Mouse (Mus musculus) limb, embryonic 12.5 days (tissue): ENCODE measurements at regions not wholly inside any gene's neighbourhood (a gene's known extent, or its start where the extent isn't known, plus 50 kb on each side); places are given as distances from the start of the nearest gene placed in this dataset.

Experiments used
- ATAC-seq: fragments of 200-750 bp; cut with Nextera tagmentation; 2 replicates; pipeline ENCODE4 v1.8.0; 2017; ENCODE audit warnings: low read depth, moderate TSS enrichment; ENCODE audit not compliant: insufficient number of reproducible peaks, insufficient read depth, low FRiP score, low TSS enrichment
- H3K27ac ChIP-seq: fragments of 300-500 bp; sonication (generic); 2 replicates; pipeline ENCODE4 v1.5.1; 2016; ENCODE audit warnings: mild to moderate bottlenecking, moderate library complexity
- H3K27me3 ChIP-seq: fragments of 300-500 bp; sonication (generic); 2 replicates; pipeline ENCODE4 v1.6.1; 2016; ENCODE audit warnings: mild to moderate bottlenecking, moderate library complexity
- H3K36me3 ChIP-seq: fragments of 300-500 bp; sonication (generic); 2 replicates; pipeline ENCODE4 v1.6.1; 2016; ENCODE audit warnings: mild to moderate bottlenecking, moderate library complexity
- H3K4me1 ChIP-seq: fragments of 300-500 bp; sonication (generic); replicated peaks from 2 replicates; pipeline ENCODE4 v1.6.1; 2016
- H3K4me2 ChIP-seq: fragments of 300-500 bp; sonication (generic); 2 replicates; pipeline ENCODE4 v1.6.1; 2016; ENCODE audit warnings: mild to moderate bottlenecking, moderate library complexity
- H3K4me3 ChIP-seq: fragments of 300-500 bp; sonication (generic); replicated peaks from 2 replicates; pipeline ENCODE4 v1.5.1; 2016; ENCODE audit warnings: mild to moderate bottlenecking
- H3K9ac ChIP-seq: fragments of 300-500 bp; sonication (generic); replicated peaks from 2 replicates; pipeline ENCODE4 v1.6.1; 2016; ENCODE audit warnings: mild to moderate bottlenecking, moderate library complexity
- H3K9me3 ChIP-seq: fragments of 300-500 bp; sonication (generic); 2 replicates; pipeline ENCODE4 v1.6.1; 2016; ENCODE audit warnings: mild to moderate bottlenecking, moderate library complexity
- WGBS: fragments of 180-500 bp; shearing (Covaris S2); methylation state at CpG from one replicate; pipeline ENCODE4 v1.1.7; 2016; 5-methylcytosine and 5-hydroxymethylcytosine counted together

- Histone ChIP-seq H3K4me3 (no peak overlapping the region), H3K4me1 (no peaks in the 10 kb centered on the region), H3K27me3 (no peaks in the 10 kb centered on the region), H3K36me3 (no peaks in the 10 kb centered on the region), H3K27ac (no peak overlapping the region), H3K9ac (no peak overlapping the region), H3K4me2 (no peak overlapping the region), H3K9me3 (no peaks in the 10 kb centered on the region)
- WGBS, result 66% methylated on average over 7 of the region's 7 CpGs
- ATAC-seq, result no peak
Observed at GRCm38 (mm10) chr13:39950203-39950602, 411.0 kb downstream of the Ofcc1 start.

GRCm38 (mm10) chr13:39935216-39935615 is 426.0 kb downstream of the Ofcc1 start:
- no peaks in the 10 kb centered on the region for H3K36me3 ChIP-seq
- H3K27me3 ChIP-seq, result no peaks in the 10 kb centered on the region
- no peak overlapping the region for H3K27ac ChIP-seq
- no peak overlapping the region for H3K4me2 ChIP-seq
- H3K4me3 ChIP-seq, result no peak overlapping the region
- WGBS, result 71% methylated on average over 2 of the region's 2 CpGs
- H3K4me1 ChIP-seq, result no peaks in the 10 kb centered on the region
- no peaks in the 10 kb centered on the region for H3K9me3 ChIP-seq
- H3K9ac ChIP-seq, result no peak overlapping the region
- no peak for ATAC-seq

- H3K27me3 ChIP-seq, result no peaks in the 10 kb centered on the region
- no peak overlapping the region for H3K27ac ChIP-seq
- no peaks in the 10 kb centered on the region for H3K9me3 ChIP-seq
- H3K36me3 ChIP-seq, result no peaks in the 10 kb centered on the region
- no peak overlapping the region for H3K4me2 ChIP-seq
- 27% methylated on average over 3 of the region's 3 CpGs for WGBS
- H3K4me1 ChIP-seq, result no peaks in the 10 kb centered on the region
- no peak overlapping the region for H3K4me3 ChIP-seq
- no peak for ATAC-seq
- no peak overlapping the region for H3K9ac ChIP-seq
Observed at GRCm38 (mm10) chr13:39931487-39931886, 429.8 kb downstream of the Ofcc1 start.

GRCm38 (mm10) chr13:39928573-39928972 is 432.7 kb downstream of the Ofcc1 start:
- no peak for ATAC-seq
- no peak overlapping the region for H3K27ac ChIP-seq

GRCm38 (mm10) chr13:39924366-39924765 is 436.9 kb downstream of the Ofcc1 start:
- no peaks in the 10 kb centered on the region for H3K36me3 ChIP-seq
- 89% methylated on average over 4 of the region's 4 CpGs for WGBS
- ATAC-seq, result no peak

More at GRCm38 (mm10) chr13:39928573-39928972, 432.7 kb downstream of the Ofcc1 start:
- 80% methylated on average over 7 of the region's 7 CpGs for WGBS
- Histone ChIP-seq H3K27me3 (no peaks in the 10 kb centered on the region), H3K36me3 (no peaks in the 10 kb centered on the region), H3K4me3 (no peak overlapping the region), H3K4me2 (no peak overlapping the region), H3K9ac (no peak overlapping the region), H3K4me1 (no peaks in the 10 kb centered on the region), H3K9me3 (no peaks in the 10 kb centered on the region)

GRCm38 (mm10) chr13:39923113-39923512 is 438.1 kb downstream of the Ofcc1 start:
- no peaks in the 10 kb centered on the region for H3K4me1 ChIP-seq
- H3K27ac ChIP-seq, result no peak overlapping the region
- no peaks in the 10 kb centered on the region for H3K27me3 ChIP-seq
- H3K4me2 ChIP-seq, result no peak overlapping the region
- ATAC-seq, result no peak
- 80% methylated on average over 9 of the region's 9 CpGs for WGBS
- no peak overlapping the region for H3K4me3 ChIP-seq
- no peaks in the 10 kb centered on the region for H3K36me3 ChIP-seq
- no peaks in the 10 kb centered on the region for H3K9me3 ChIP-seq
- H3K9ac ChIP-seq, result no peak overlapping the region

More at GRCm38 (mm10) chr13:39924366-39924765, 436.9 kb downstream of the Ofcc1 start:
- no peaks in the 10 kb centered on the region for H3K4me1 ChIP-seq
- no peak overlapping the region for H3K27ac ChIP-seq
- H3K9me3 ChIP-seq, result no peaks in the 10 kb centered on the region
- H3K4me3 ChIP-seq, result no peak overlapping the region
- no peak overlapping the region for H3K9ac ChIP-seq
- no peaks in the 10 kb centered on the region for H3K27me3 ChIP-seq
- no peak overlapping the region for H3K4me2 ChIP-seq

GRCm38 (mm10) chr13:39907720-39908119 is 453.5 kb downstream of the Ofcc1 start:
- H3K9ac ChIP-seq, result no peak overlapping the region
- no peaks in the 10 kb centered on the region for H3K27me3 ChIP-seq
- H3K4me3 ChIP-seq, result no peak overlapping the region
- no peak for ATAC-seq
- H3K4me1 ChIP-seq, result 0 out of 2 replicates have a peak, but pooled peaks cover 2% of the 10 kb centered on the region
- H3K27ac ChIP-seq, result no peak overlapping the region
- WGBS, result 57% methylated on average over 10 of the region's 10 CpGs
- H3K9me3 ChIP-seq, result no peaks in the 10 kb centered on the region
- no peak overlapping the region for H3K4me2 ChIP-seq
- H3K36me3 ChIP-seq, result no peaks in the 10 kb centered on the region

GRCm38 (mm10) chr13:39904264-39904663 is 457.0 kb downstream of the Ofcc1 start:
- H3K9me3 ChIP-seq, result no peaks in the 10 kb centered on the region
- H3K4me2 ChIP-seq, result no peak overlapping the region
- H3K36me3 ChIP-seq, result no peaks in the 10 kb centered on the region
- H3K9ac ChIP-seq, result no peak overlapping the region
- 0 out of 2 replicates have a peak, but pooled peaks cover 2% of the 10 kb centered on the region for H3K4me1 ChIP-seq
- H3K27ac ChIP-seq, result no peak overlapping the region
- 88% methylated on average over 8 of the region's 8 CpGs for WGBS
- H3K4me3 ChIP-seq, result no peak overlapping the region
- no peaks in the 10 kb centered on the region for H3K27me3 ChIP-seq
- no peak for ATAC-seq

GRCm38 (mm10) chr13:39903319-39903718 is 457.9 kb downstream of the Ofcc1 start:
- Histone ChIP-seq H3K36me3 (no peaks in the 10 kb centered on the region), H3K4me1 (0 out of 2 replicates have a peak, but pooled peaks cover 2% of the 10 kb centered on the region), H3K9me3 (no peaks in the 10 kb centered on the region), H3K4me2 (no peak overlapping the region), H3K27ac (no peak overlapping the region), H3K9ac (no peak overlapping the region), H3K4me3 (no peak overlapping the region), H3K27me3 (no peaks in the 10 kb centered on the region)
- WGBS, result 85% methylated on average over 3 of the region's 3 CpGs
- no peak for ATAC-seq

GRCm38 (mm10) chr13:39899332-39899731 is 461.9 kb downstream of the Ofcc1 start:
- H3K4me3 ChIP-seq, result no peak overlapping the region
- no peak overlapping the region for H3K4me2 ChIP-seq
- H3K4me1 ChIP-seq, result no peaks in the 10 kb centered on the region
- no peak for ATAC-seq
- H3K9me3 ChIP-seq, result no peaks in the 10 kb centered on the region
- H3K9ac ChIP-seq, result no peak overlapping the region
- WGBS, result 84% methylated on average over 2 of the region's 2 CpGs
- no peak overlapping the region for H3K27ac ChIP-seq
- H3K36me3 ChIP-seq, result no peaks in the 10 kb centered on the region
- no peaks in the 10 kb centered on the region for H3K27me3 ChIP-seq

- Histone ChIP-seq H3K4me3 (no peak overlapping the region), H3K4me2 (no peak overlapping the region), H3K27me3 (no peaks in the 10 kb centered on the region), H3K27ac (no peak overlapping the region), H3K4me1 (no peaks in the 10 kb centered on the region), H3K9ac (no peak overlapping the region), H3K36me3 (no peaks in the 10 kb centered on the region), H3K9me3 (no peaks in the 10 kb centered on the region)
- no peak for ATAC-seq
- WGBS, result 84% methylated on average over 5 of the region's 5 CpGs
Observed at GRCm38 (mm10) chr13:39898412-39898979, 462.8 kb downstream of the Ofcc1 start.

- Histone ChIP-seq H3K9me3 (no peaks in the 10 kb centered on the region), H3K4me3 (no peak overlapping the region), H3K27ac (no peak overlapping the region), H3K36me3 (no peaks in the 10 kb centered on the region), H3K9ac (no peak overlapping the region), H3K4me1 (no peaks in the 10 kb centered on the region), H3K4me2 (no peak overlapping the region), H3K27me3 (no peaks in the 10 kb centered on the region)
- ATAC-seq, result no peak
- WGBS, result 70% methylated on average over 5 of the region's 5 CpGs
Observed at GRCm38 (mm10) chr13:39894159-39894558, 467.1 kb downstream of the Ofcc1 start.
